Mouse (Mus musculus): Measurements from ENCODE around the gene Itsn1. TPM values are rescaled to one million over a fixed set of nuclear protein-coding genes. Genes with fewer than 3 reads are reported as not detected.

Itsn1 gene
- polyA plus RNA-seq, 1 experiment = 30.5 TPM

- Histone ChIP-seq H3K36me3 (ENCODE audit: control insufficient read depth, insufficient read depth, low read length) (no peaks in the 10 kb centered on the region; the same call in none of the 2 replicates), H3K27ac (ENCODE audit: control insufficient read depth, insufficient read depth, low read depth, low read length) (no peak overlapping the region), H3K4me3 (ENCODE audit: control insufficient read depth, low read depth, low read length) (no peak overlapping the region), H3K4me1 (ENCODE audit: control insufficient read depth, insufficient read depth, low read length) (no peaks in the 10 kb centered on the region; the same call in 1 of the 2 replicates), H3K27me3 (ENCODE audit: control insufficient read depth, insufficient read depth, low read length) (no peaks in the 10 kb centered on the region)
- TF ChIP-seq POLR2A (IDR thresholded peaks at IDR 0.05; ENCODE audit: control insufficient read depth, low read depth, low read length) (no peak), CTCF (IDR thresholded peaks at IDR 0.05; ENCODE audit: control insufficient read depth, insufficient read depth, insufficient replicate concordance, low read depth, low read length) (no peak)
Observed at GRCm38 (mm10) chr16:91870158-91870582, 141.1 kb downstream of the Itsn1 start.

DNA sequence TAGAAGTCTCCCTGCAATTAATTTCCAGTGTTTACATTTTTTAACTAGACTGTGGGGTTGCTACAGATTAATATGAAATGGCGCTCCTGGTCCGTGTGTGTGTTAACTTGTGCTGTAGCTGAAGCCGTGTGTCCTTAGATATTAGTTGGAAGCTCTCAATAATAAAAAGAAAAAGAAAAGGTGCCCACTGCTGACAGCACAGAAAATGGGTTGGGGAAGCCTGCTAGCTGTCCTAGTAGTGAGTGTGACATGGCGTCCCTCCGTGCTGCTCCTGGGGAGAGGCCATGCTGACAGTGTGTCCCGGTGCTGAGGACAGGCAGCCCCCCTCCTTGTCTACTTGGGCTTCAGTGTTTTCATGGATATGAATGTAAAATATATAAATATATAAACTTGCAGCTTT lies 142.1 kb downstream of the Itsn1 start:
- H3K4me1 ChIP-seq (ENCODE audit: control insufficient read depth, insufficient read depth, low read length) = no peaks in the 10 kb centered on the region; the same call in 1 of the 2 replicates
- H3K36me3 ChIP-seq (ENCODE audit: control insufficient read depth, insufficient read depth, low read length) = no peaks in the 10 kb centered on the region; the same call in none of the 2 replicates
- H3K4me3 ChIP-seq (ENCODE audit: control insufficient read depth, low read depth, low read length) = no peak overlapping the region
- H3K27me3 ChIP-seq (ENCODE audit: control insufficient read depth, insufficient read depth, low read length) = no peaks in the 10 kb centered on the region
- H3K27ac ChIP-seq (ENCODE audit: control insufficient read depth, insufficient read depth, low read depth, low read length) = no peak overlapping the region
- TF ChIP-seq CTCF (IDR thresholded peaks at IDR 0.05; ENCODE audit: control insufficient read depth, insufficient read depth, insufficient replicate concordance, low read depth, low read length) (no peak), POLR2A (IDR thresholded peaks at IDR 0.05; ENCODE audit: control insufficient read depth, low read depth, low read length) (no peak)

GRCm38 (mm10) chr16:91873695-91874094 lies 144.6 kb downstream of the Itsn1 start:
- H3K4me1 ChIP-seq (ENCODE audit: control insufficient read depth, insufficient read depth, low read length) = no peaks in the 10 kb centered on the region; the same call in 1 of the 2 replicates
- H3K27me3 ChIP-seq (ENCODE audit: control insufficient read depth, insufficient read depth, low read length) = no peaks in the 10 kb centered on the region

GRCm38 (mm10) chr16:91875567-91876344 lies 146.7 kb downstream of the Itsn1 start:
- H3K4me1 ChIP-seq (ENCODE audit: control insufficient read depth, insufficient read depth, low read length) = no peaks in the 10 kb centered on the region; the same call in 1 of the 2 replicates
- H3K27ac ChIP-seq (ENCODE audit: control insufficient read depth, insufficient read depth, low read depth, low read length) = no peak overlapping the region
- H3K4me3 ChIP-seq (ENCODE audit: control insufficient read depth, low read depth, low read length) = no peak overlapping the region
- H3K27me3 ChIP-seq (ENCODE audit: control insufficient read depth, insufficient read depth, low read length) = no peaks in the 10 kb centered on the region
- H3K36me3 ChIP-seq (ENCODE audit: control insufficient read depth, insufficient read depth, low read length) = no peaks in the 10 kb centered on the region
- TF ChIP-seq CTCF (IDR thresholded peaks at IDR 0.05; ENCODE audit: control insufficient read depth, insufficient read depth, insufficient replicate concordance, low read depth, low read length) (no peak), POLR2A (IDR thresholded peaks at IDR 0.05; ENCODE audit: control insufficient read depth, low read depth, low read length) (no peak)

More at GRCm38 (mm10) chr16:91873695-91874094, 144.6 kb downstream of the Itsn1 start:
- no peak for TF ChIP-seq POLR2A (IDR thresholded peaks at IDR 0.05; ENCODE audit: control insufficient read depth, low read depth, low read length)
- TF ChIP-seq CTCF (IDR thresholded peaks at IDR 0.05; ENCODE audit: control insufficient read depth, insufficient read depth, insufficient replicate concordance, low read depth, low read length) = no peak
- Histone ChIP-seq H3K27ac (ENCODE audit: control insufficient read depth, insufficient read depth, low read depth, low read length) (no peak overlapping the region), H3K36me3 (ENCODE audit: control insufficient read depth, insufficient read depth, low read length) (no peaks in the 10 kb centered on the region; the same call in none of the 2 replicates), H3K4me3 (ENCODE audit: control insufficient read depth, low read depth, low read length) (no peak overlapping the region)

DNA sequence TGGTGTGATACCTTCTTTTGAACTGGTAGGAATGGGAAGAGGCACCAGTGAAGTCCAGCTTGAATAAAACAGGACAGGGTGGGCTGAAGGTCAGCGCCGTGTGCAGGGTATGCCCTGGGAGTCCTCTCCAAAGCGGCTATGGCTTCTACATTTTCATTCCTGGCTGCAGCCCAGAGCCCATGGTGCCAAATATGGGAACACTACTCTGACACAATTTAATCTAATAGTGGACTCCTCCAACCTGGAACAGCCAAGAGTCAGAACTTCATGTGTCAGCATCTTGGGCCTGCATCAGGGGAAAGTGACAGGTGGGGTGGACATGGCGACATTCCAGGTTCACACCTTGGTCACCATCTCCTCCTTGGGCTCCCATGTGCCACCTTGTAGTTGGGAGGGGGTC lies 147.4 kb downstream of the Itsn1 start:
- Histone ChIP-seq H3K27ac (ENCODE audit: control insufficient read depth, insufficient read depth, low read depth, low read length) (no peak overlapping the region), H3K27me3 (ENCODE audit: control insufficient read depth, insufficient read depth, low read length) (no peaks in the 10 kb centered on the region), H3K4me3 (ENCODE audit: control insufficient read depth, low read depth, low read length) (no peak overlapping the region), H3K36me3 (ENCODE audit: control insufficient read depth, insufficient read depth, low read length) (no peaks in the 10 kb centered on the region), H3K4me1 (ENCODE audit: control insufficient read depth, insufficient read depth, low read length) (no peaks in the 10 kb centered on the region; the same call in 1 of the 2 replicates)
- TF ChIP-seq POLR2A (IDR thresholded peaks at IDR 0.05; ENCODE audit: control insufficient read depth, low read depth, low read length) = no peak
- no peak for TF ChIP-seq CTCF (IDR thresholded peaks at IDR 0.05; ENCODE audit: control insufficient read depth, insufficient read depth, insufficient replicate concordance, low read depth, low read length)

DNA sequence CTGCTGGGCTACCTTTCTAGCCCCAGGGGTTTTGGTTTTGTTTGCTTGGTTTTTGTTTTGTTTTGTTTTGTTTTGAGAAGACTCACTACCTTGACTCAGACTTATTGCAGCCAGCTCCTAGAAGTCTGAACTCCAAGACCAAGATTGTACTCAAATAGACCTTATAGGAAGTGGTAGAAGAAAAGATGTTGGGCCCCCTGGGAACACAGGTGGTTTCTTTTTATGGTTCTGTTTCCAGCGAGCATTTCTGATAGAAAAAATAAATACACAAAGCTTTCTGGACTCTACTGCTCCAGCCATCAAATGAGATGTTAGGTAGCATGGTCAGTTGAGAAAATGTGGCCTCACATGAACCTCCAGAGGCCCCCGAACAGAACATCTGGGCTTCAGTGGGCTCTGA lies 150.0 kb downstream of the Itsn1 start:
- TF ChIP-seq CTCF (IDR thresholded peaks at IDR 0.05; ENCODE audit: control insufficient read depth, insufficient read depth, insufficient replicate concordance, low read depth, low read length) (no peak), POLR2A (IDR thresholded peaks at IDR 0.05; ENCODE audit: control insufficient read depth, low read depth, low read length) (no peak)
- no peaks in the 10 kb centered on the region; the same call in 1 of the 2 replicates for H3K4me1 ChIP-seq (ENCODE audit: control insufficient read depth, insufficient read depth, low read length)
- no peak overlapping the region for H3K27ac ChIP-seq (ENCODE audit: control insufficient read depth, insufficient read depth, low read depth, low read length)
- H3K27me3 ChIP-seq (ENCODE audit: control insufficient read depth, insufficient read depth, low read length) = no peaks in the 10 kb centered on the region
- no peaks in the 10 kb centered on the region for H3K36me3 ChIP-seq (ENCODE audit: control insufficient read depth, insufficient read depth, low read length)
- no peak overlapping the region for H3K4me3 ChIP-seq (ENCODE audit: control insufficient read depth, low read depth, low read length)

GRCm38 (mm10) chr16:91880869-91881767 lies 152.0 kb downstream of the Itsn1 start:
- Histone ChIP-seq H3K36me3 (ENCODE audit: control insufficient read depth, insufficient read depth, low read length) (no peaks in the 10 kb centered on the region), H3K4me3 (ENCODE audit: control insufficient read depth, low read depth, low read length) (no peak overlapping the region), H3K4me1 (ENCODE audit: control insufficient read depth, insufficient read depth, low read length) (no peaks in the 10 kb centered on the region; the same call in none of the 2 replicates), H3K27me3 (ENCODE audit: control insufficient read depth, insufficient read depth, low read length) (no peaks in the 10 kb centered on the region), H3K27ac (ENCODE audit: control insufficient read depth, insufficient read depth, low read depth, low read length) (no peak overlapping the region)
- TF ChIP-seq POLR2A (IDR thresholded peaks at IDR 0.05; ENCODE audit: control insufficient read depth, low read depth, low read length) (no peak), CTCF (IDR thresholded peaks at IDR 0.05; ENCODE audit: control insufficient read depth, insufficient read depth, insufficient replicate concordance, low read depth, low read length) (no peak)
